Mouse (Mus musculus) lung, embryonic 14.5 days (tissue): ENCODE results near the gene Gm20683. TPM values are rescaled to one million over a fixed set of nuclear protein-coding genes. Genes with fewer than 3 reads are reported as not detected.

Source experiments
- ATAC-seq: fragments of 200-750 bp; cut with Nextera tagmentation; 2 replicates; pipeline ENCODE4 v1.8.0; 2017; ENCODE audit warnings: mild to moderate bottlenecking, moderate TSS enrichment, moderate library complexity; ENCODE audit not compliant: insufficient read depth
- DNase-seq: peaks from one replicate; pipeline ENCODE4 v3.0.0-alpha.2; 2015
- H3K27ac ChIP-seq: fragments of 300-500 bp; sonication (generic); 2 replicates; pipeline ENCODE4 v1.5.1; 2014; ENCODE audit warnings: low read depth, mild to moderate bottlenecking, moderate library complexity
- H3K27me3 ChIP-seq: fragments of 300-500 bp; sonication (generic); 2 replicates; pipeline ENCODE4 v1.6.1; 2014; ENCODE audit warnings: low read length, control low read depth; ENCODE audit not compliant: insufficient read depth
- H3K36me3 ChIP-seq: fragments of 300-500 bp; sonication (generic); 2 replicates; pipeline ENCODE4 v1.6.1; 2014; ENCODE audit warnings: control low read depth; ENCODE audit not compliant: insufficient read depth
- H3K4me1 ChIP-seq: fragments of 300-500 bp; sonication (generic); 2 replicates; pipeline ENCODE4 v1.6.1; 2014; ENCODE audit warnings: antibody characterized with exemption, control low read depth; ENCODE audit not compliant: insufficient read depth
- H3K4me2 ChIP-seq: fragments of 300-500 bp; sonication (generic); 2 replicates; pipeline ENCODE4 v1.6.1; 2014; ENCODE audit warnings: mild to moderate bottlenecking
- H3K4me3 ChIP-seq: fragments of 300-500 bp; sonication (generic); 2 replicates; pipeline ENCODE4 v1.5.1; 2014; ENCODE audit warnings: low read depth, low read length
- H3K9ac ChIP-seq: fragments of 300-500 bp; sonication (generic); 2 replicates; pipeline ENCODE4 v1.6.1; 2014
- H3K9me3 ChIP-seq: fragments of 300-500 bp; sonication (generic); 2 replicates; pipeline ENCODE4 v1.6.1; 2016; ENCODE audit warnings: low read depth, low read length, control low read depth
- CTCF ChIP-seq: IDR thresholded peaks from 2 replicates; pipeline ENCODE4 v1.5.1; 2016; ENCODE audit warnings: antibody characterized with exemption, low read depth
- WGBS: fragments of 180-500 bp; shearing (Covaris S2); extraction: QIAGEN DNeasy Blood & Tissue Kit; methylation state at CpG from one replicate; pipeline ENCODE4 v1.1.7; 2014; 5-methylcytosine and 5-hydroxymethylcytosine counted together
- polyA plus RNA-seq: library from polyadenylated mRNA; unstranded; fragments of >200 nt; fragmentation: Nextera tagmentation; extraction: Ambion mirVana; gene quantifications from 2 replicates; pipeline ENCODE4 v1.2.1, GENCODE M21; 2014

Gene Gm20683
- polyA plus RNA-seq, 1 experiment from 2014 or later, result 1.4 TPM

GRCm38 (mm10) chr17:25795609-25796092, 45.9 kb downstream of the Gm20683 start, which contains the start of gene AC134908.4:
Gene AC134908.4, minus strand, starts transcription at chr17:25795659.
- Histone ChIP-seq H3K36me3 (0 out of 2 replicates have a peak, but pooled peaks cover 10% of the 10 kb centered on the region), H3K4me2 (peak within 1 kb of the TSS; percentile 98), H3K27me3 (no peaks in the 10 kb centered on the region), H3K4me3 (peak within 1 kb of the TSS; percentile 61), H3K9me3 (no peaks in the 10 kb centered on the region), H3K9ac (peak within 1 kb of the TSS; percentile 52), H3K4me1 (peaks cover 14% of the 10 kb centered on the region), H3K27ac (peak within 1 kb of the TSS; percentile 64; the same call in 1 of the 2 replicates)
- DNase-seq (peak; percentile 38), ATAC-seq (no peak)
- TF ChIP-seq CTCF, result no peak
- 20% methylated on average over 6 of the region's 6 CpGs for WGBS

GRCm38 (mm10) chr17:25794998-25795397, 46.6 kb downstream of the Gm20683 start:
- no peaks in the 10 kb centered on the region for H3K9me3 ChIP-seq
- peak overlapping the region; percentile 61 for H3K4me3 ChIP-seq
- no peaks in the 10 kb centered on the region for H3K27me3 ChIP-seq
- H3K4me1 ChIP-seq, result peaks cover 14% of the 10 kb centered on the region
- no peak overlapping the region for H3K9ac ChIP-seq
- 0 out of 2 replicates have a peak, but pooled peaks cover 10% of the 10 kb centered on the region for H3K36me3 ChIP-seq
- WGBS, result 84% methylated on average over 17 of the region's 17 CpGs
- no peak overlapping the region for H3K27ac ChIP-seq
- peak overlapping the region; percentile 98 for H3K4me2 ChIP-seq
- DNase-seq (no peak), ATAC-seq (no peak)
- TF ChIP-seq CTCF, result no peak

GRCm38 (mm10) chr17:25794197-25794596, 47.4 kb downstream of the Gm20683 start:
- no peak for DNase-seq
- Histone ChIP-seq H3K4me2 (peak overlapping the region; percentile 1; the same call in 1 of the 2 replicates), H3K9ac (no peak overlapping the region), H3K36me3 (peaks cover 17% of the 10 kb centered on the region; the same call in 1 of the 2 replicates), H3K27me3 (no peaks in the 10 kb centered on the region), H3K27ac (peak overlapping the region; percentile 27; the same call in 1 of the 2 replicates), H3K9me3 (no peaks in the 10 kb centered on the region), H3K4me1 (peaks cover 14% of the 10 kb centered on the region), H3K4me3 (no peak overlapping the region)
- TF ChIP-seq CTCF, result no peak
- ATAC-seq, result no peak
- 70% methylated on average over 13 of the region's 13 CpGs for WGBS

DNA sequence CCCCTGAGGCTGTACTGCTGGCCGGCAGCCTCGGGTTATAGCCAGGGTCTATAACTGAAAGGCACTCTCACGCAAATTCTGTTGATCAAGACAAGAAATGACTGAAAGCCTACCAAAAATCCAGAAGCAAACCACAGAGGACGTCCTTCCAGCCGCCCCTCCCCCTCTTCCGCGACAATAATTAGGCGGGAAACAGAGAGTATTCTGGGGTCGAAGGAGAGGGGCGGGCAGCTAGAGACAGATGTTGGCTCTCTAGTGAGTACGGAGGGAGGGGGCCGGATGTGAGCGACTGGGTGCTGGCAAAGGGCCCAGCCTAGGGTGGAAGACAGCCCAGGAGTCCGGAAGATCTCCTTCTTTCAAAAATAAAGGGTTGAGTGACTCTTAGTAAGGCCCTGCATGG, 48.9 kb downstream of the Gm20683 start, which contains the start of gene Fam173a:
Gene Fam173a, minus strand, starts transcription at position 287 of the 400 bp plus-strand sequence.
- H3K9me3 ChIP-seq, result no peaks in the 10 kb centered on the region
- peak within 1 kb of the TSS; percentile 71 for H3K9ac ChIP-seq
- peaks cover 31% of the 10 kb centered on the region for H3K36me3 ChIP-seq
- peak within 1 kb of the TSS; percentile 74 for H3K4me3 ChIP-seq
- H3K27me3 ChIP-seq, result no peaks in the 10 kb centered on the region
- H3K27ac ChIP-seq, result peak within 1 kb of the TSS; percentile 94
- DNase-seq (peak; percentile 96), ATAC-seq (peak; percentile 81)
- H3K4me1 ChIP-seq, result peaks cover 14% of the 10 kb centered on the region
- WGBS, result under 1% methylated on average over 14 of the region's 14 CpGs
- peak within 1 kb of the TSS; percentile 67 for H3K4me2 ChIP-seq
- no peak for TF ChIP-seq CTCF

GRCm38 (mm10) chr17:25791843-25792527, 49.6 kb downstream of the Gm20683 start:
- peak overlapping the region; percentile 74 for H3K4me3 ChIP-seq
- peak; percentile 94 for DNase-seq
- no peaks in the 10 kb centered on the region for H3K27me3 ChIP-seq
- WGBS, result under 1% methylated on average over 45 of the region's 45 CpGs
- H3K4me2 ChIP-seq, result peak overlapping the region; percentile 67
- no peaks in the 10 kb centered on the region for H3K9me3 ChIP-seq
- H3K27ac ChIP-seq, result peak overlapping the region; percentile 94
- peaks cover 14% of the 10 kb centered on the region for H3K4me1 ChIP-seq
- peaks cover 34% of the 10 kb centered on the region for H3K36me3 ChIP-seq
- no peak for TF ChIP-seq CTCF
- H3K9ac ChIP-seq, result peak overlapping the region; percentile 71
- peak; percentile 68 for ATAC-seq

DNA sequence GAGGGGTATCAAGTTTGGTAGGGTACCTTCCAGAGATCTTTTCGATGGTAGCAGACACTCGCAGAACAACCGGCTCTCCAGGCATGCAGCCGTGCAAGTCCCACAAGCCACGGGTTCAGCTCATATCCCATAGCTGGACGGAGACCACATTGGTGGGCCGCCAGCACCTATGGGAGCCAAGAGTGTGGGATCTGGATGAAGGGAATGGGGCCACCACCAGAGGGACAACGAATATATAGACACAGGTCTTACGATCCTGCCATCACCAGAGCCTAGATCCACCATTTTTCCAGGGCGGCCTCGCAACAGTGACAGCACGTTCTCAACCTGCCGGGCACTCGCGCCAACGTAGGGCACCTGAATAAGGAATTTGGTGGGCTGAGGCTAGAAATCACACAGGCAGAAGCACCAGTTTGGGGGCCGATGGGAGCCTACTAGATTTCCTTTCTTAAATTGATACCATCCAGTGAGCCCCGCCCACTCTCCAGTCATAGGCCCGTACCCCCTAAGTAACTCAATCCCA, 50.2 kb downstream of the Gm20683 start:
- Histone ChIP-seq H3K27ac (peak overlapping the region; percentile 94), H3K4me2 (peak overlapping the region; percentile 67), H3K27me3 (no peaks in the 10 kb centered on the region), H3K9ac (peak overlapping the region; percentile 71), H3K4me1 (peaks cover 14% of the 10 kb centered on the region), H3K4me3 (peak overlapping the region; percentile 74), H3K36me3 (peaks cover 36% of the 10 kb centered on the region), H3K9me3 (no peaks in the 10 kb centered on the region)
- peak; percentile 77 for DNase-seq
- ATAC-seq, result no peak; the same call in 1 of the 2 replicates
- 24% methylated on average over 19 of the region's 19 CpGs for WGBS
- TF ChIP-seq CTCF, result peak; percentile 43
